Mouse (Mus musculus) layer of hippocampus, postnatal 36 days (tissue): ENCODE data around the gene C1qbp. TPM values are rescaled to one million over a fixed set of nuclear protein-coding genes. Genes with fewer than 3 reads are reported as not detected.
A peak's percentile ranks its signal among the peaks of the same experiment; 100 is the strongest.

Experiments
- DNase-seq, 2 experiments: peaks; one replicate each; pipeline ENCODE4 v3.0.0; 2022
- total RNA-seq, 2 experiments: library from RNA; stranded (reverse); gene quantifications; 2 replicates each; pipeline ENCODE4 v1.2.3; 2021

Gene C1qbp
- total RNA-seq: 100 to 1,000 TPM in 1 of 2 experiments, 10 to 100 TPM in 1; 99.2 to 101 TPM

DNA sequence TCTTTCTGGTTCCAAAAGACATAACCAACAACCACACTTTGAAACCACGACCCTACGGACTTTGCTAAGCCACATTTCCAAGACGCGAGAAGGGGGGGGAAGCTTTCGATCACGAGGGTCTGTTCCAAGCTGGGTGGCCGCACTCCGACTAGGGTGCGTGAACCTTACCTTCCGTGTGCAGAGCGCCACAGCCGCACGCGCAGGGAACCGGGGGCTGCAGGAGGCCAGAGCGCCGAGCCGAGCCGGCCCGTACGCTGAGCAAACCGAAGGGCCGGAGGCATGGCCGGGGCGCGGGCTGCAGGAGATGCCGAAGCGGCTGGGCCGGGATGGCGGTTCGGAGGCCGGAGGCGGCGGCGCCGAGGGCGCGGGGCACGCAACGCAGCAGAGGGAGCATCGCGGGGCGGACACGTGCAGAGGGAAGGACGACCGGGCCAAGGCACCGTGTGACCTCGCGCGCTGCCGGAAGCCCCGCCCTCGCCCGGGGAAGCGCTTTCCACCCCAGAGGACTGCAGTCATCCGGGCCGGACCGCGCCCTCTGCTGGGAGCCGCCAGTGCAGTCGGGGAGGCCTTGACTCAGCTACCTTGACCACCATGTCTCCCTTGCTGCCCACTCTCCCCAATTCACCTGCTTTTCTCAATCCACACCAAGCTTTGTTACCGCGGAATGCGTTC, at the start of gene C1qbp:
C1qbp (minus strand) TSS at position 470 of the 672 bp plus-strand sequence.
- DNase-seq: peak; percentile 91 to 92

DNA sequence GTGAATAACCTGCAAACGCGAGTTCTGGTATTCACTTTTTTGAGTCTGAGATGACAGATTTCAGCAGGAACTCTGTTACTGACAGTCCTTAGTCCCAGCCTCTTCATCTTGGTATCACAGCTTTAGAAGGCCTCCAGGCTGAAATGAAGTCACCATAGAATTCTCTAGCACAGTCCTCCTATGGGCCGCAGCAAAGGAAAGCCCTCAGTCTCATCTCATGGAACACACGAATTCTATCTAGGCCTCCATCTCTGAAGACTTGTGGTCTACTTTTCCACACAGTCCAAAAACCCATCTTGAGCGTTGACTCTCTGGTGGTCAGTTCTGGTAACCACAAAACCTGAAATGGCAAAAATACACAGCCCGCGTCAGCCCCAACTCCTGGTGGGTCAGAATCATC, 49.2 kb upstream of the C1qbp start:
- DNase-seq: no peak

DNA sequence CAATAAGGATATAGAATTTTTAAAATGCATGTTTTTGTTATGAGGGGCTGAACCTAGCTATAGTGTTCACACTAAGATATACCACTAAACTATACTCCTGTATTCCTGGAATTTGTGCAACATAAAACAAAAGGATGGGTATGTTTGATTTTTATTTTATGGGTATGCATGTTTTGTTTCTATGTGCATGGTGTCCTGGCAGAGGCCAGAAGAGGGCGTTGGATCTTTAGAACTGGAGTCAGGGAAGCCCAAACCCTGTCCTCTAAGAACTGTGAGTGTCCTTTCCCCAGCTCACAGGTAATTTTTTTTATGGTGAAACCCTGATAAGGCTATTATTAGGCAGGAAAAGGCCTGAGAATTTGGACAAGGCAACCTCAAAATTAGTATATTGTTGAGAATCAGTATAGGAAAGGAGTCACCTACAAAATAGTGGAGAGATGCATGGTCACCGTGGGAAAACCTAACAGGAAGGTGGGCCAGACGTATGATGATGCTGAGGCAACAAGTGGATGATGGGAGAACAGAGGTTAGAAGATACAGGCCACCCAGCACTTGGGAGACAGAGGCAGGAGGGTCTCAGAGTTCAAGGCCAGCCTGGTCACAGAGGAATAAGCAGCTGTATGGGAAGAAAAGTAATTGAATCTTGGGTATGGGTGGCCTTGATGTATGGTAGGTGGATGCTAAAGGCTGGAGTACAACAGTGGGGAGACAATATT, 46.7 kb upstream of the C1qbp start:
- no peak for DNase-seq

DNA sequence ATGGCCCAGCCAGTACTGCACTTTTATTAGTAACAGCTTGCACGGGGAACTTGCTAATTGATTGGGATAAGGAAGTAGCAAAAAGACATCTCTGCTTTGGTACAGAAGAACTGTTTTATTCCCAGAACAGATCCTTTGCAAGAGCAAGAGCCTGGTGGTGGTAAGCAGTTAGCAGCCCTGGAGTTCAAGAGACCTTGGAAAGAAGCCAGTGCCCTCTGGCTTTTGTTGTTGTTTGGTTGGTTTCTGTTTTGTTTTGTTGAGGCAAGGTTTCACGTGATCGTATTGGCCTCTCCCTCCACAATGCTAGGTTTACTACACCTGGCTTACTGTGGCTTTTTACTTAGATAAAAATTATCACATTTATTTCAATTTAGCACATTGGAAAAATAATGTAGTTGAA, 45.5 kb upstream of the C1qbp start:
- DNase-seq: no peak

DNA sequence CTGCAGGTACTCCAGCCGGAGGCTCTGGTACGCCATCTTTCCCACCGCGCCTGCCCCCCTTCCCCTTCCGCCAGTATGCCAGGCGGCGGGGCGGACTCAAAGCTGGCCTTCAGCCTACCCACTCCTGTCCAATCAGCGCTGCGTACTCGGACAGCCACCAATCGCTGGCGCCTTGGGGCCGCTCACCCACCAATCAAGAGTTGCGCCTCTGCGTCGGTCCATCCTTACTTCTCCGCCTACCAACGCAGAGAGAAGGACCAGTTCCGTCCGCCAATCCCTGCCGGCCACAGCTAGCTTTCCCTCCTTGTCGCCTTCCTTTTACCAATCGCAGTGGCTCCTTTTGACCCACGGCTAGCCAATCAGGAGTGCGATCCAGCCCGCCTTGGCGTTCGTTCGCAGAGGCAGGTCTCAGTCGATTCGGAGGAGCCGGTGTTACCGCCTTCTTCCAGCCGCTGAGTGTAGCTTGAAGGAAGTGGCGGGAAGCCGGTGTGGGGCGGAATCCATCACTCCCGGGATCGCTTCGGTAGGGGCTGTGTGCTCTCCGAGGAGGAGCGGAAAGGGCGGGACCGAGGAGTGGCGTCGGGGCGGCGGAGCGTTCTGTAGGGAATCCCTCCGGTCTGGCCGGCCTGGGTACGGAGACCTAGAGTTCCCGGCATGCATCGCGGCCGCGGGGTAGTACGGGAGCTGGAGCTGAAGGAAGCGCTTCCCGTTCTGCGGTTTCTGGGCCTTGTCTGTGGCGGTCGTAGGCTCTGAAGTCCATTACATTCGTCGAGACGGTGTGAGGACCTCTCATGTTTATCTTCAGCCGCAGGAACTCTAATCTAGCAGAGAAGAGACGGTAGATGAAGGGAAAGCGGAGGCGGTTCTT, 36.6 kb upstream of the C1qbp start, which contains the start of the genes Mis12 and Derl2:
Mis12 (plus strand) TSS at position 411 of the 868 bp plus-strand sequence.
Derl2 (minus strand) TSS at position 641 of the 868 bp plus-strand sequence.
- peak; percentile 98 to 99 for DNase-seq

DNA sequence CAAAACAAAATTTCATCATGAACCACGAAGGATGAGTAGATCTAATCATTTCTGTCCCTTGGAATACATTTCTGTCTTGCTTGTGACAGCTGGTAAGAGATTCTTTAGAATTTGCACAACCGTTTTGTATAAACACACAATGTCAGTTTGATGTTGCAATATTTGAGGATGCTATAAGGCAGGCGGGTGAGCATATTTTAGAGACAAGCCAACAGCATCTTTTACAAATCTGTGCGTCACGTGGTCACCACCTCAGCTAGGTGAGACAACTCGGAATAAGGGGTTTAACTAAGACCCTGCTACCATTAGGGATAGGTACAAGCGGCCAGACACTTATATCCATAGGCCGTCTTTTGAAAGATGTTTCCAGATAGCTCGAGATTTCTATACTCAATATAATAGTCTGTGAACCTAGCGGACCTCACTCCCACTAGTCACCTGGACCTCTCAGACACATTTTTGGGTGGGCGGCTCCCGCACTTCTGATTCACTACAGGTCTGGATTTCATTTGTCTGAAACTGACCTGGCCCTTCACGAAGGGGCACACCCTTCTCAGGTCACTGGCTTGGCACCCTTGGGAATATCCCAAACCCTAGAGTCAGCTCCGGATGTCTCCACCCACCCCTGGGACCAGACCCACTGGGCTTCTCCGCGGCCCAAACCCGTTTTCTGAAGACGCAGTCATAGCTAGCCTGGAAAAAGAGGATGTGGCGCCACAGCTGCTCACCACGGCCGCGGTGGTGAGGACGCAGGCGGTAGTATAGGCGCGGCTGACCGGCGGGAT, 35.8 kb upstream of the C1qbp start:
- DNase-seq: no peak

DNA sequence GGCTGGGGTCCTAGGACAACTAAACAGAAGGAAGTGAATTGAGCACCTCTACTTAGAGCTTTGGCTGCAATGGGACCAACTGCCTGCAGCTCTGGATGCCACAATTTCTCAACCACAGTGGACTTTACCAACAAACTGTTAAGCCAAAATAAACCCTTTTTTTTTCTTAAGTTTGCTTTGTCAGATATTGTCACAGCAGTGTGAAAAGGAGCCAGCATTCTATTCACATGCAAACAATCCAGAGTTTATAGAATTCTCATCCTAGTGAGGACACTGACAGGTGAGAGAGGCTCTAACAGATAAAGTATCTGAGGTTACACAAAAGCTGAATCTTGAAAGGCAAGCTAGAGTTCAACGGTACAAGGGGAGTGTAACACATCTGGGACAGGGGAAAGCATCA, 34.2 kb upstream of the C1qbp start:
- DNase-seq: no peak

DNA sequence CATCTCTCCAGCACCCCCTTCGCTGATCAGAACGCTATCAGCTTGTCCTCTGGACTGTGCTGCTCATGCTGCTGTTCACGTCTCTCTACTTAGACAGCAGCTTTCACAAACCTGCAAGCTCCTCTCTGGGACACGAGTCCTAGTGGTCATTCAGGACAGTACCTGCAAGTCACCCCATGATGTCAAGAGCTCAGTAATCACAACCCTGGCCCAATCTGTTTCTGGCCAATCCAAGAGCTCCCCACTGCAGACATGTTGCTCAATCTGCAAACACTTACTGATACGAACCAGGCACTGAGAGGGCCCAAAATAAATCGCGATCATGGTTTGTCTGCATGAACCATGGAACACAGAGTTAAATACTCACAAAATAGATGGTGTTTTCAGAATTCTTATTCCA, 29.9 kb upstream of the C1qbp start:
- no peak for DNase-seq

DNA sequence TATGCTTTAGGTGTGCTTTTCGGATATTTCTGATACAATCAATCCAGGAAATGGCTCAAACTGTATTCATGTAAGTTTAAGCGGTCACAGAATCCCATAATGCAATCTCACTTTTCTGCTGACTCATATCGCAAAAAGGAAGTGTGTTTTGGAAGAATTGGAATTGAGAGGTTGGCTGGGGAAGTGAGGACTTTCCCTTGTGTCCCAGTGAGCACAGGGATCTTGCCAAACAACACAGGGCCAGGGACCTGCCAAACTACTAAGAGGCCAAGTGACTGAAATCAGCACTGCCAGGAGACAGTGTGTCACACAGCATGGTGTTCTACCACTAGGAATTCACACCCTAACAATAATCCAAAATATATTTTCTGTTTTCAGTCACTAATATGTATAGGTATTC, 25.5 kb upstream of the C1qbp start:
- no peak for DNase-seq

DNA sequence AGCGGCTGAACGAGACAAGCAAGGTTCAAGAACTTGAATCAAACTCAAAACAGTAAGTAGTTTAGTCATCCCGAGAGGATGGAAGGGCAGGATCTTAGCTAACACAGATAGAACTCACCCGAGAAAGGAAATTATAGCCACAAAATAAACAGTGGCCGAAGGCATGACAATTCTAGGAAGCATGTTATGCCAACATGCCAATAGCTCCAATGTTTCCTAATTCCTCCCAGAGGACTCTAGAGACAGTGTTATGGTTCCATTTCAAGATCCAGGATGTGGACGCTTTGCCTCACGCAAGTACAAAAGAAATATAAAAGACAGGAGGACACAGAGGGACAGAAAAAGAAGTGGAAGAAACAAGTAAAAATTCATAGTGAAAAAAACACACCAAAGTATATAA, 25.0 kb upstream of the C1qbp start:
- DNase-seq: no peak

DNA sequence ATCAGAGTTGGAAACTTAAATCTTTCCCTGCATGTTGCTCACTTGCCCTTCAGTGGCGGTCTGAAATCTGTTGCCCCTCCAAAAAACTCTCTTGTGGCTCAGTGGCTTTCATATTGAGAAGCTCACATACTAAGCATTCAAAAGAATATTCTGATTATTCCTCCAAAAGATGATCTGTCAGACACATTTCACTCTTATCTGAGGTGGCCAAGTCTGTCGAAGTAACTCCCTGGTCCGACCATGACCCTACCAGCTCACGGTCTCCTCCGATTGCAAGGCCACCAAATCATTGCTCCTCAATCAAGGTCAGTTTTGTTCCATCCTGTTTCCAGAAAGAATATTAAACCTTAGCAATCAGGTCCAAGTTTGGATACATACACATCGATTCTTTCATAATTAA, 24.2 kb upstream of the C1qbp start:
- no peak for DNase-seq

DNA sequence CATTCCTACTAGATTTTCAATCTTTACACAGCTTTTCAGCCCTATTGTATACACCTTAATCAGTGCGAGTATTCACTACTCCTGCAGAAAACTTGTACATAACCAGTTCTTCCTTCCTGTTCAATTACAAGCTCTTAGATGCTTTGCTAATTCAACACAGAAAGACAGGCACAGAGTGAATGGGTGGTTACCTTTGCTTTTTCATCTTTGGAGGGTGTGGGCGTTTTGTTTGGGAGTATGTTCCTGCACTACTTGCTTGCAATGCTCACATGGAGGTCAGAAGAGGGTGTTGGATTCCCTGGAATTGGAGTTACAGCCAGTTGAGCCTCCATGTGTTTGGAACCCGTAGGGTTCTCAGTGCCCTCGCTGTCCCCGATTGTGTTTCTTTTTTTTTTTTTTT, 22.2 kb upstream of the C1qbp start:
- DNase-seq: no peak

DNA sequence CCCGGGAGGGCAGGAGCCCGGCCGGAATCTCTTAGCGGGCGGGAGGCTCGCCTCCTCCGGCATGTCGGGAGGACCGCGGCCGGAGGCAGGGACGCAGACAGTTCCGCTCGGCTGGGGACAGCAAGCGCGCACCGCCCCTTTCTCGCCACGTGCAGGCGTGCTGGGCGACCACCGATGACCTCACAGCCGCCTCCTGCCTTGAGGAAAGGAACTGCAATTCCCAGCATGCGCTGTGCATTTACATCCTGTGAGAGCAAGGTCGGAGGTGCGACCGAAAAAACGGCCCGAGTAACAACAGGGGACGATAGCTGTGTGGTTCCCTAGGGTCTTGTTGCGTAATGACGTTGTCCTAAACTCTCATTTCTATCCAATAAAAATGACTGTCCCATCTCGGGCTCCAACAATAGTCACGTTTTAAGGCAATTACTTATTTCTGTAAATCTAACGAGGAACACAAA, 21.5 kb upstream of the C1qbp start, which contains the start of gene Dhx33:
Dhx33 (minus strand) TSS at position 122 of the 458 bp plus-strand sequence.
- peak; percentile 96 to 97 for DNase-seq

DNA sequence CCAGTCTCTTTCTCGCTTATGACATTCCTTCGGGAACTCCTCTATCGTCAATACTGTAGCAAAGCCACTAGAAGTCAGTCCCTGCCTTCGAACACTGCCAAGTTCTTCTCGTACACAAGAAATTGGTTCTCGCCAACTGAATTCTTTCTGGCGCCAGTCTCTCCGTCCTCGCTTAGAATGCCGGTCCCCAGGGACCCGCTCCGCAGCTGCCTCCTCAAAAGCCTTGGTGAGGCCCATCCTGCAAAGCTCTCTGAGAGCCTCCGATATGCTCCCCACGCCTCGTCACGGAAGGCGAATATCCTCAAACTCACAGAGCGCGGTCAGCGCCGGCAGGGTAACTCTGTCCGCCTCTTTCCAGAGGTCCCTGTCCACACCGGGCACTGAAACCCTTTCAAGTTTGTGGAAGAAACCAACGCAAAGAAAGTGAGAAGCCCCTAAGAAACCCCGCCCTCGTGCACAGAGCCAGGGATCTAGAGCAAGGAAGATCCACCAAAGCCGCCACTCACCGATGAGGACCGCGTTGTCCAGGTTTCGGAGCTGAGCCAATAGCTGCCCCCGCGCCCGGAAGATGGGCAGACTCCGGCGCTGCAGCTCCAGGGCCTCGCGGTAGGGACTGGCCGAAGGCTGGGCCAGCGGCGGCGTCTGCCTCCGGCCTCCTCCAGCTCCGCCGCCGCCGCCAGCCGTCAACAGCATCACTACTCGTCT, 20.9 kb upstream of the C1qbp start:
- no peak for DNase-seq

DNA sequence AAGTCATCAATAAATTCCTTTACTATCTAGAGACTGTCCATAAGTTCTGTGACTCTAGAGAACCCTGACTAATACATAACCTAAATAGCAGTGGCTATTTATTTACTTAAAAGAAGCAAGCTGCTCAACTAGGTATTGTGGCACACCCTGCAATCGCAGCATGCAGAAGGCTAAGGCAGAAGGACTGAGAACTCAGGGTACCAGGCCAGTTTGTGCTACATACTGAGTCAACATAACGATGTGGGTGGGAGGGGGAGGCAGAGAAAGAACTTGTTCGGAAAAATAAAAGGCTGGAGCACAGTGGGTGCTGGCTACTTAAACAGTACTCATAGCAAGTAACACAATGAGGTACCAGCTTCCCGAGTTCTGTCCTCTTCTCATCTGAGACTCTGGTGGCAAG, 18.3 kb upstream of the C1qbp start:
- peak; percentile 66 to 75 for DNase-seq

DNA sequence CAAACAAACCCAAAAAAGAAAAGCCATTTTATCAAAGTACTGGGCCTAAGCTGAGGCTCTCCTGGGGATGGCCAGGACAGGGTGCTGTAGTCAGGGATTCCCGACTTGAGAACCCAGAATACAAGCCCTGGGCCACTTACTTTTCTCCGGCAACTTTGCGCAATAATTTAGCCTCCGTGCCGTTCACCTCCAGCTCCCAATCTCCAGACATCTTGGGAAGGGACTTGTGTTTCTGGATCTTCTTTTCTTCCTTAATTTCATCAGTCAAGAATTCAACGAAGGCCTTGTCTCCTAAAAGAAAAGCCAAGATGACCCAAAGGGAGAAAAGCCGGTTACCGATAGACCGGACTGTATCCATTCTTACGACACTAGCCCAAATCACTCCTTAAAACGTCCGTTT, 796 bp downstream of the C1qbp start:
- no peak for DNase-seq

DNA sequence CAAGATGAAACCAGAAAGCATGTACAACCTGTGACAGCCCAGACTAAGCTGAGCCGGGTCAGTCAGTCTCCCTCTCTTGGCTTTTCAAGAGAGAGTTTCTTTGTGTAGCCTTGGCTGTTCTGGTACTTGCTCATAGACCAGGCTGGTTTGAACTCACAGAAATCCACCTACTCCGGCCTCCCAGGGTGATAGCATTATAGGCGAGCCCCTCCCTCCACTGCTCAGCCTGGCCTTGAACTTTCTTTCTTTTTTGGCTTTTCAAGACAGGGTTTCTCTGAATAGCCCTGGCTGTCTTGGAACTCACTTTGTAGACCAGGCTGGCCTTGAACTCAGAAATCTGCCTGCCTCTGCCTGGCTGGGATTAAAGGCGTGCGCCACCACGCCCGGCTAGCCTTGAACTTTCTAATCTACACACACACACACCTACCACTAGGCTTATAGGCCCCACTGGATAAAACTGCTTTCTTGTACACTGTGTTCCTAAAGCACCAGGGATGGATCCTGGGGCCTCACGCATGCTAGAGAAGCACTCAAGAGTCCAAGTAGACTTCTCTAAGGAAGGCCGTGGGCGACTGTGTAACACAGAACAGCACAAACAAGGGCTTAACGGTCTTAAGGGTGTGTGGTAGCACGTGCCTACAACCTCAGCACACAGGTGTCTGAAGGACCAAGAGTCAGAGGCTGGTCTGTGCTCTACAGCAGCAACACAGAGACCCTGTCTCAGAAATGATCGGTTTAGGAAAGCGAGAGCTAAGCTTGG, 1.9 kb downstream of the C1qbp start:
- DNase-seq: no peak

DNA sequence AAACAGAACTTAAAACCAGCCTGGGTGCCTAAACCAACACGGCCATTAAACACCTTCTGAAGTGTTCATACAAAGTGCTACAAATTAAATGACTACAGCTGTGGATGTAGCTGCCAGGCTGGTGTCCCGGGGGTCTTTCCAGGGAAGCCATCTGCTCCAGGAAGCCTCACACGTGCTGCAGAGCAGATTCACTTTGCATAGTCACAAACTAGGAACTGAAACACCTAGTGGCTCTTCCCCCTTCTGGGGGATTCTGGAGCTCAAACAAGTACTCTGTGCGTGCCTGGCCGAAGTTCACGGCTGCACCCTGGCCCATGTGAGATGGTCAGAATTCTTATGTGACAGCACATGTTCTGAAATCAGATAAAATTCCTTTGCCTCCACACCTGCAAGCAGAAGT, 2.6 kb downstream of the C1qbp start:
- DNase-seq: no peak

DNA sequence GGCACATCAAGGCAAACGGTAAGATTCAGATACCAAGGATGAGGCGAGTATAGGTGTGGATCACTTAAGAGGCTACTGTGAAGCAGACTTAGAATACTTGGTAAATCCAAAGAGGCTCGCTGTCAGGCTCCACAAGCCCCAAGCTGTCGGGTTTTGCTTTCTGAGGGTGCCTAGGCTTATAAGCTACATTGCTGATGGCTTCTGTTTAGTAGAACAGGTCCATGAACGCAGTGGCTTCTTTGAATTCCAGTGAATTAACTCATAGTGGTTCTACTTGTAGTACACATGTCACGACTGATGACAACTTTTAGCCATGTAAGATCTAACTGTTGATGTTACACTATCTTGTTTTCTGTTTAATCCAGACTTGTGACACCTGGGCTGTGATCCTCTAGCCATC, 5.5 kb downstream of the C1qbp start:
- no peak for DNase-seq

DNA sequence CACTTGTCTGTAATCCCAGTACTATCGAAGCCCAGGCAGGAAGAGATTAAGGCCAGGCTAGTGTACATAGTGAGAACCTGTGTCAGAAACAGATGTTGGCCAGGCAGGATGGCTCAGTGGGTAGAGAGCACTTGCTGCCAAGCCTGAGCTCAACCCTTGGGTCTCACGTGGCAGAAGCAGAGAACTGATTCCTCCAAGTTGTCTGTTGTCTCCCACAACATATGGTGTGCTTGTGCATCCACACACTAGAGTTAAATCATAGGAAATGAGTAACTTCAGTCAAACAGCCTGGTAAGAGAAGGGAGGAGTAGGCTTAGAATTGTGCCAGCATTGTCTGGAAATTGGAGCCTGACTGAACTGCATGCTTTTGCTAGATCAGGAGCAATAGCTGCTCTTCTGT, 7.6 kb downstream of the C1qbp start:
- peak; percentile 27 to 37 for DNase-seq

DNA sequence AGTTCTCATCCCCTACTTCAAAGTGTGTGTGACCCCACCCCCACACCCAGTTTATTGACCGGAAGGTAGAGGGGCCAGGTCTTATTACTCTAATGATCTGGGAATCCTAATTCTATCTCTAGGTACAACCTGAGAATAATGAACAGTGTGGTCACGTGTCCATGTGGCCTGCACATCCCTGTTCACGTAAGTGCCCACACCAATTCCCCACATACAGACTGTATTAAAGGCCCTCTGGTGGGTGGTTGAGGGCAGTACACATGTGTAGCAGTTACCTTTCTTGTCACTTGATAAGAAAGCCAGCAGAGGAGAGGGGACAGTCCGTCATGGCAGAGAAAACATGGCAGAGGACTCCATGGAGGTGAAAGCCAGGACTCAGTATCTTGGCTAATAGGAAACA, 8.9 kb downstream of the C1qbp start:
- DNase-seq: no peak
